Mouse (Mus musculus) stomach, postnatal 0 days (tissue): ENCODE results near the gene Otog. TPM values are rescaled to one million over a fixed set of nuclear protein-coding genes. Genes with fewer than 3 reads are reported as not detected.
A peak's percentile ranks its signal among the peaks of the same experiment; 100 is the strongest.

Experiments
- ATAC-seq: fragments of 200-750 bp; cut with Nextera tagmentation; 2 replicates; pipeline ENCODE4 v1.8.0; 2017; ENCODE audit not compliant: low FRiP score, low TSS enrichment
- DNase-seq: peaks from one replicate; pipeline ENCODE4 v3.0.0-alpha.2; 2016; ENCODE audit warnings: low spot score
- H3K27ac ChIP-seq: fragments of 300-500 bp; sonication (generic); replicated peaks from 2 replicates; pipeline ENCODE4 v1.5.1; 2014; ENCODE audit warnings: mild to moderate bottlenecking, control low read depth
- H3K27me3 ChIP-seq: fragments of 300-500 bp; sonication (generic); 2 replicates; pipeline ENCODE4 v1.6.1; 2014; ENCODE audit warnings: low read length; ENCODE audit not compliant: control insufficient read depth, insufficient read depth
- H3K36me3 ChIP-seq: fragments of 300-500 bp; sonication (generic); 2 replicates; pipeline ENCODE4 v1.6.1; 2014; ENCODE audit warnings: low read length, mixed read lengths; ENCODE audit not compliant: control insufficient read depth, insufficient read depth
- H3K4me1 ChIP-seq: fragments of 300-500 bp; sonication (generic); replicated peaks from 2 replicates; pipeline ENCODE4 v1.6.1; 2014; ENCODE audit warnings: antibody characterized with exemption; ENCODE audit not compliant: control insufficient read depth, insufficient read depth
- H3K4me2 ChIP-seq: fragments of 300-500 bp; sonication (generic); replicated peaks from 2 replicates; pipeline ENCODE4 v1.6.1; 2014; ENCODE audit warnings: low read depth, mild to moderate bottlenecking, control low read depth, moderate library complexity
- H3K4me3 ChIP-seq: fragments of 300-500 bp; sonication (generic); 2 replicates; pipeline ENCODE4 v1.5.1; 2014; ENCODE audit warnings: low read depth, low read length, control low read depth
- H3K9ac ChIP-seq: fragments of 300-500 bp; sonication (generic); 2 replicates; pipeline ENCODE4 v1.6.1; 2014; ENCODE audit warnings: mild to moderate bottlenecking, low read length, control low read depth, mixed read lengths
- H3K9me3 ChIP-seq: fragments of 300-500 bp; sonication (generic); 2 replicates; pipeline ENCODE4 v1.6.1; 2016; ENCODE audit warnings: low read length; ENCODE audit not compliant: control insufficient read depth
- CTCF ChIP-seq: IDR thresholded peaks from 2 replicates; pipeline ENCODE4 v1.5.1; 2016; ENCODE audit warnings: antibody characterized with exemption, low read depth, mild to moderate bottlenecking, moderate library complexity
- EP300 ChIP-seq: optimal IDR thresholded peaks from 2 replicates; pipeline ENCODE3; 2016; ENCODE audit warnings: antibody characterized with exemption
- WGBS: fragments of 180-500 bp; shearing (Covaris S2); extraction: QIAGEN DNeasy Blood & Tissue Kit; methylation state at CpG from one replicate; pipeline ENCODE4 v1.1.7; 2014; 5-methylcytosine and 5-hydroxymethylcytosine counted together
- polyA plus RNA-seq: library from polyadenylated mRNA; unstranded; fragments of >200 nt; fragmentation: Nextera tagmentation; extraction: Ambion mirVana; gene quantifications from 2 replicates; pipeline ENCODE4 v1.2.1, GENCODE M21; 2015

Gene Otog
- polyA plus RNA-seq, 1 experiment from 2014 or later: not detected

- no peak overlapping the region for H3K4me3 ChIP-seq
- no peak for TF ChIP-seq CTCF
- TF ChIP-seq EP300: no peak
- DNase-seq (no peak), ATAC-seq (no peak)
- H3K27me3 ChIP-seq: no peaks in the 10 kb centered on the region
- no peaks in the 10 kb centered on the region for H3K4me1 ChIP-seq
- no peaks in the 10 kb centered on the region for H3K36me3 ChIP-seq
- no peak overlapping the region for H3K9ac ChIP-seq
- H3K27ac ChIP-seq: no peak overlapping the region
- H3K4me2 ChIP-seq: no peak overlapping the region
- no peaks in the 10 kb centered on the region for H3K9me3 ChIP-seq
- 55% methylated on average over 7 of the region's 7 CpGs for WGBS
Measured at GRCm38 (mm10) chr7:46282276-46282675, 41.5 kb downstream of the Otog start.

DNA sequence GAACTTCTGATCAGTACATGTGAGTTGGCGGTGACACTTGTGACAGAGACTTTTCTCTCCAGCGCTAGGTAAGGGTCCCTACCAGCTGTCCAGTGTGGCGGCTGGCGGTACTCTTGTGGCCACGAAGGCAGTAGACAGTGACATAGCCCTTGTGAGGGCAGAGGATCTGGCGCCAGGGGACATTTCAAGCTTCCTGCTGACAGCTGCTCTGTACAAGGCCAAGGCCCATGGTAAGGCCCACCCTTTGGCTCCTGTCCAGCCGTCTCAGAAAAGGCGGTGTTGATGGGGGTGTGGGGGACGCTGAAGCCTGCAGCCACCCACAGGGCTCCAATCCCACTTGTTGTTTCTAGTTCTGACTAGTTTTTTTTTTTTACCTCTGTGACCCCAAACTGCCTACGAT lies 42.9 kb downstream of the Otog start:
- no peaks in the 10 kb centered on the region for H3K9me3 ChIP-seq
- H3K4me1 ChIP-seq: no peaks in the 10 kb centered on the region
- no peak for DNase-seq
- H3K4me3 ChIP-seq: no peak overlapping the region
- TF ChIP-seq CTCF (no peak), EP300 (no peak)
- 56% methylated on average over 10 of the region's 10 CpGs for WGBS
- H3K9ac ChIP-seq: no peak overlapping the region
- H3K27ac ChIP-seq: no peak overlapping the region
- H3K36me3 ChIP-seq: no peaks in the 10 kb centered on the region
- H3K27me3 ChIP-seq: no peaks in the 10 kb centered on the region
- no peak overlapping the region for H3K4me2 ChIP-seq
- no peak for ATAC-seq

DNA sequence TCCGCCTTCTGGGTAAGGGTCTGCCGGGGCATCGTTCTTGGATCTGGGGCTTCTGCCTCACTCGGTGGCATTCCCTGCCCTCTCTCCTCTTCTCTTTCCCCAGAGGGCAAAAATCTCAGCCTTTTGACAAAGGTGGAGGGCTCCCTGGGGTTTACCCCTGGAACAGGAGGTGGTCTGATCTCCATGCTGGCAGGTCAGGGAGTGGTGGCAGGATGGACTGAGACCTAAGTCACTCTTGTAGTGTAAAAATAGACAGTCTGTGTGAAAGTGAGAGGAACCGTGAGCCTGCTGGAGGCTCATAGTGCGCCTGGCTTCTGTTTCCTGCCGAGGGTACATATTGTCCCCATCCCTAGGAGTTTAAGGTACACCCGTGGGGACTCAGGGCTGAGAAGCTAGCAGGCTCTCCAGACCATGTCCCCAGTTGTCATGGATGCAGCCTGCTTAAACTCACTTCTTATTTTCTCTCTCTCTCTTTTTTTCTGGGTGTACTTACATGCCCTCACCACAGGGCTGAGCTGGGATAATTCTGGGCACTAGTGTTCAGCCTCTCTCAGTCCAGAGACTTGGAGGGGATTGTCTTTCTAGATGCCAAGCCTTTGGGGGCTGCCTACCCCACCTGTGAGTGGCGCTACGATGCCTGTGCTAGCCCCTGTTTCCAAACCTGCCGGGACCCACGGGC lies 44.5 kb downstream of the Otog start:
- DNase-seq (no peak), ATAC-seq (no peak)
- H3K9me3 ChIP-seq: no peaks in the 10 kb centered on the region
- no peak overlapping the region for H3K27ac ChIP-seq
- no peak overlapping the region for H3K9ac ChIP-seq
- H3K36me3 ChIP-seq: no peaks in the 10 kb centered on the region
- H3K4me3 ChIP-seq: no peak overlapping the region
- TF ChIP-seq CTCF (0 out of 2 replicates have a peak, but pooled peaks have one; percentile 14), EP300 (no peak)
- H3K27me3 ChIP-seq: no peaks in the 10 kb centered on the region
- WGBS: 84% methylated on average over 12 of the region's 12 CpGs
- no peaks in the 10 kb centered on the region for H3K4me1 ChIP-seq
- H3K4me2 ChIP-seq: no peak overlapping the region

DNA sequence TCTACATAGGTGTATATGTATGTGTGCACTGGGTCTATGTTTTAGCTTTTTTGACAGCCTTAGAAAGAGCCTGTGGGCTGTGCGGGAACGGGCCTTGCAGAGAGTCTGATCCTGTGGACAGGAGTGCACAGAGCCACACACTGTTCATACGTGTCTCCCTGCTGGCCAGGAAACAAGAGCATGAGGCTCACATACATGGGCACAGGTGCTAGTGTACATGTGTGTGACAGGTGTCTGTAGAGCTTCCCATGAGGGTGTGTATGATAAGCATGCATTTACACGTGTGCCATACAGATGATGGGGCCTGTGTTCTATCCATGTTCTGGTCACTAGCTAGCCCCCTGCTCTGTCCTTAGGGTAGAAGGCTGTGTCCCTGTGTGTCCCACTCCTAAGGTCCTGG lies 45.6 kb downstream of the Otog start:
- WGBS: 86% methylated on average over 4 of the region's 4 CpGs
- no peak overlapping the region for H3K27ac ChIP-seq
- H3K4me3 ChIP-seq: no peak overlapping the region
- no peaks in the 10 kb centered on the region for H3K4me1 ChIP-seq
- H3K9ac ChIP-seq: no peak overlapping the region
- H3K4me2 ChIP-seq: no peak overlapping the region
- no peaks in the 10 kb centered on the region for H3K9me3 ChIP-seq
- TF ChIP-seq EP300: no peak
- no peak for TF ChIP-seq CTCF
- no peaks in the 10 kb centered on the region for H3K27me3 ChIP-seq
- DNase-seq (no peak), ATAC-seq (no peak)
- no peaks in the 10 kb centered on the region for H3K36me3 ChIP-seq

DNA sequence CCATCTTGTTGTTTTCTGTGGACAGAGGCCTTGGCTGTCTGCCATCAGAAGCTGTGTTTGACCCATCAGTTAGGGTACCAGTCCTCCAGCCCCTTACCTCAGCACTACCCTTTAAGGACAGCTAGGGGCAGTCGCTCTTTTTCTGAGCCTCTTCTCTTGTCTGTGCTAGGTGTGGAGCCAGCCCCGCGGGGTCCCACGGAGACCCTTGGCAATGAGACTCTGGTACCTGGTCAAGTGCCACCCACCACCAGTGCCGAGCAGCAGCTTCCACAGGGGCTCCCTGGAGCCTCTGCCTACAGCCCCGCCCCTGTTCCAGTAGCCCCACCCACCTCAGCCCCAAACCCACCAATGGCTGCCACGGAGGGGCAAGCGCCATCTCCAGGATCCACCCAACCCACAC lies 46.3 kb downstream of the Otog start:
- WGBS: 28% methylated on average over 8 of the region's 8 CpGs
- no peaks in the 10 kb centered on the region for H3K36me3 ChIP-seq
- no peaks in the 10 kb centered on the region for H3K27me3 ChIP-seq
- H3K4me1 ChIP-seq: no peaks in the 10 kb centered on the region
- ATAC-seq (no peak), DNase-seq (no peak)
- no peak overlapping the region for H3K4me2 ChIP-seq
- no peak overlapping the region for H3K27ac ChIP-seq
- TF ChIP-seq EP300 (no peak), CTCF (no peak)
- no peaks in the 10 kb centered on the region for H3K9me3 ChIP-seq
- no peak overlapping the region for H3K4me3 ChIP-seq
- no peak overlapping the region for H3K9ac ChIP-seq

DNA sequence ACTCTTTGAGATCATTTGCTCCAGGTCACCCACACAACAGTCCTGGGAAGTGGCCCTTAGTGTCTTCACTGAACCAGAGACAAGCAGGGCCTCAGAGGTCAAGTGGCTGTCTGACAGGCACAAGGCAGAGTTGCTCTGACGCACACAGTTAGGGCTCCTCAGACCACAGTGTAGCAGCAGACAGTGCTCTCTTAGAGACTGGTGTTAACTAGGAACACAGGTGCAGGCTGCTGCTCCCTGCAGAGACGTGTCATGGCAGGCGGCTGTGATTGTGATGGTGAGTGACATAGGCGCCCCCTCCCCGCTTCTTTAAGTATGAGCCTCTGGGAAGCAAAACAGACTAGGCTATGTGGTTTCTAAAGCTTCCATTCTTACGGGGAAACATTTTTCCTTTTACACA lies 55.5 kb downstream of the Otog start:
- ATAC-seq (no peak), DNase-seq (no peak)
- TF ChIP-seq EP300 (no peak), CTCF (no peak)

More for the DNA sequence above, 55.5 kb downstream of the Otog start:
- Histone ChIP-seq H3K27me3 (no peaks in the 10 kb centered on the region), H3K9ac (no peak overlapping the region), H3K9me3 (no peaks in the 10 kb centered on the region), H3K36me3 (no peaks in the 10 kb centered on the region), H3K4me1 (no peaks in the 10 kb centered on the region), H3K27ac (no peak overlapping the region), H3K4me2 (no peak overlapping the region), H3K4me3 (no peak overlapping the region)
- 44% methylated on average over 6 of the region's 6 CpGs for WGBS
